Mouse (Mus musculus): ENCODE measurements at regions not wholly inside any gene's neighbourhood (a gene's known extent, or its start where the extent isn't known, plus 50 kb on each side); places are given as distances from the start of the nearest gene placed in this dataset.
"Not testable (repeated sequence)": the region's sequence is repeated elsewhere in the genome, so short reads cannot be mapped to it uniquely, and the experiment has no call there.

GRCm38 (mm10) chrX:103129347-103129746, 57.1 kb downstream of the Nap1l2 start:
- DNase-seq (ENCODE audit: low spot score): not testable (repeated sequence)

- no peak for DNase-seq (ENCODE audit: low spot score)
Measured at GRCm38 (mm10) chrX:103109181-103109580, 77.3 kb downstream of the Nap1l2 start.

GRCm38 (mm10) chrX:103067730-103068621, 118.5 kb downstream of the Nap1l2 start:
- DNase-seq (ENCODE audit: low spot score): not testable (repeated sequence)

GRCm38 (mm10) chrX:103067107-103067506, 119.3 kb downstream of the Nap1l2 start:
- not testable (repeated sequence) for DNase-seq (ENCODE audit: low spot score)

GRCm38 (mm10) chrX:103026256-103027028, 98.3 kb downstream of the 1700018G05Rik start:
- DNase-seq (ENCODE audit: low spot score): peak; percentile 6

- not testable (repeated sequence) for DNase-seq (ENCODE audit: low spot score)
Measured at GRCm38 (mm10) chrX:103025495-103025894, 97.3 kb downstream of the 1700018G05Rik start.

GRCm38 (mm10) chrX:103013425-103014057, 85.4 kb downstream of the 1700018G05Rik start:
- DNase-seq (ENCODE audit: low spot score): not testable (repeated sequence)

- DNase-seq (ENCODE audit: low spot score): not testable (repeated sequence)
Measured at GRCm38 (mm10) chrX:103012298-103013243, 84.4 kb downstream of the 1700018G05Rik start.

- DNase-seq (ENCODE audit: low spot score): not testable (repeated sequence)
Measured at GRCm38 (mm10) chrX:102993956-102994355, 65.8 kb downstream of the 1700018G05Rik start.
